Mouse (Mus musculus) heart, embryonic 13.5 days (tissue): ENCODE results near the gene Klhl35. TPM values are rescaled to one million over a fixed set of nuclear protein-coding genes. Genes with fewer than 3 reads are reported as not detected.
"Not testable (repeated sequence)": the region's sequence is repeated elsewhere in the genome, so short reads cannot be mapped to it uniquely, and the experiment has no call there.

ENCODE experiments used
- ATAC-seq: fragments of 200-750 bp; cut with Nextera tagmentation; 2 replicates; pipeline ENCODE4 v1.8.0; 2017; ENCODE audit warnings: moderate TSS enrichment; ENCODE audit not compliant: insufficient number of reproducible peaks, low FRiP score, low TSS enrichment; ENCODE audit errors: extremely low read depth
- H3K27ac ChIP-seq: fragments of 300-500 bp; sonication (generic); replicated peaks from 2 replicates; pipeline ENCODE4 v1.5.1; 2015; ENCODE audit warnings: moderate library complexity, mild to moderate bottlenecking, inconsistent platforms
- H3K27me3 ChIP-seq: fragments of 300-500 bp; sonication (generic); replicated peaks from 2 replicates; pipeline ENCODE4 v1.6.1; 2015; ENCODE audit warnings: mild to moderate bottlenecking, inconsistent platforms
- H3K36me3 ChIP-seq: fragments of 300-500 bp; sonication (generic); 2 replicates; pipeline ENCODE4 v1.6.1; 2015; ENCODE audit warnings: mild to moderate bottlenecking, inconsistent platforms
- H3K4me1 ChIP-seq: fragments of 300-500 bp; sonication (generic); 2 replicates; pipeline ENCODE4 v1.6.1; 2015; ENCODE audit warnings: inconsistent platforms
- H3K4me2 ChIP-seq: fragments of 300-500 bp; sonication (generic); 2 replicates; pipeline ENCODE4 v1.6.1; 2015; ENCODE audit warnings: inconsistent platforms, mild to moderate bottlenecking, moderate library complexity
- H3K4me3 ChIP-seq: fragments of 300-500 bp; sonication (generic); 2 replicates; pipeline ENCODE4 v1.5.1; 2015; ENCODE audit warnings: moderate library complexity, mild to moderate bottlenecking, inconsistent platforms
- H3K9ac ChIP-seq: fragments of 300-500 bp; sonication (generic); 2 replicates; pipeline ENCODE4 v1.6.1; 2015; ENCODE audit warnings: inconsistent platforms, mild to moderate bottlenecking, moderate library complexity
- H3K9me3 ChIP-seq: fragments of 300-500 bp; sonication (generic); 2 replicates; pipeline ENCODE4 v1.6.1; 2016; ENCODE audit warnings: inconsistent platforms
- WGBS: fragments of 180-500 bp; shearing (Covaris S2); methylation state at CpG from one replicate; pipeline ENCODE4 v1.1.7; 2015; ENCODE audit warnings: mixed read lengths; 5-methylcytosine and 5-hydroxymethylcytosine counted together
- polyA plus RNA-seq: library from polyadenylated mRNA; unstranded; fragments of >200 nt; fragmentation: Nextera tagmentation; extraction: Ambion mirVana; gene quantifications from 2 replicates; pipeline ENCODE4 v1.2.1, GENCODE M21; 2015

The Klhl35 gene
- polyA plus RNA-seq, 1 experiment from 2014 or later, result 0.45 TPM

GRCm38 (mm10) chr7:99500655-99501054, 34.9 kb downstream of the Klhl35 start:
- Histone ChIP-seq H3K9ac (peak overlapping the region; percentile 66), H3K27me3 (no peaks in the 10 kb centered on the region), H3K4me3 (no peak overlapping the region), H3K9me3 (no peaks in the 10 kb centered on the region), H3K4me2 (peak overlapping the region; percentile 10), H3K27ac (peak overlapping the region; percentile 33; the same call in 1 of the 2 replicates), H3K36me3 (no peaks in the 10 kb centered on the region), H3K4me1 (peaks cover 3% of the 10 kb centered on the region; the same call in 1 of the 2 replicates)
- ATAC-seq, result no peak
- WGBS, result 17% methylated on average over 5 of the region's 5 CpGs

- Histone ChIP-seq H3K36me3 (no peaks in the 10 kb centered on the region), H3K27me3 (no peaks in the 10 kb centered on the region), H3K27ac (no peak overlapping the region), H3K4me3 (no peak overlapping the region), H3K4me1 (peaks cover 3% of the 10 kb centered on the region; the same call in 1 of the 2 replicates), H3K9me3 (no peaks in the 10 kb centered on the region), H3K4me2 (no peak overlapping the region), H3K9ac (no peak overlapping the region)
- ATAC-seq, result no peak
- 33% methylated on average over 1 of the region's 1 CpGs for WGBS
These were observed 35.3 kb downstream of the Klhl35 start for GRCm38 (mm10) chr7:99501148-99501547.

GRCm38 (mm10) chr7:99504556-99504955, 38.8 kb downstream of the Klhl35 start:
- H3K9ac ChIP-seq, result no peak overlapping the region
- H3K4me3 ChIP-seq, result no peak overlapping the region
- ATAC-seq, result no peak
- no peaks in the 10 kb centered on the region for H3K36me3 ChIP-seq
- H3K4me1 ChIP-seq, result peaks cover 3% of the 10 kb centered on the region; the same call in 1 of the 2 replicates
- no peak overlapping the region for H3K4me2 ChIP-seq
- H3K9me3 ChIP-seq, result peaks cover 11% of the 10 kb centered on the region
- H3K27me3 ChIP-seq, result no peaks in the 10 kb centered on the region
- H3K27ac ChIP-seq, result no peak overlapping the region

GRCm38 (mm10) chr7:99508187-99508586, 42.4 kb downstream of the Klhl35 start:
- WGBS, result 8% methylated on average over 2 of the region's 2 CpGs
- ATAC-seq, H3K9ac ChIP-seq, H3K4me2 ChIP-seq, H3K36me3 ChIP-seq, H3K27ac ChIP-seq, H3K27me3 ChIP-seq, H3K4me3 ChIP-seq: not testable (repeated sequence)
- peaks cover 11% of the 10 kb centered on the region for H3K9me3 ChIP-seq
- peaks cover 10% of the 10 kb centered on the region for H3K4me1 ChIP-seq

- ATAC-seq, result no peak
These were observed 44.3 kb downstream of the Klhl35 start for GRCm38 (mm10) chr7:99510087-99510501.

GRCm38 (mm10) chr7:99516092-99516813, 50.4 kb downstream of the Klhl35 start:
- H3K9ac ChIP-seq, result no peak overlapping the region
- H3K27ac ChIP-seq, result peak overlapping the region; percentile 51
- 50% methylated on average over 9 of the region's 9 CpGs for WGBS
- H3K9me3 ChIP-seq, result peaks cover 5% of the 10 kb centered on the region; the same call in 1 of the 2 replicates
- H3K4me2 ChIP-seq, result no peak overlapping the region
- H3K27me3 ChIP-seq, result no peaks in the 10 kb centered on the region
- H3K4me1 ChIP-seq, result peaks cover 19% of the 10 kb centered on the region
- no peak for ATAC-seq
- no peak overlapping the region for H3K4me3 ChIP-seq
- H3K36me3 ChIP-seq, result no peaks in the 10 kb centered on the region

More at GRCm38 (mm10) chr7:99510087-99510501, 44.3 kb downstream of the Klhl35 start:
- Histone ChIP-seq H3K27me3 (no peaks in the 10 kb centered on the region), H3K9me3 (peaks cover 11% of the 10 kb centered on the region), H3K4me1 (peaks cover 10% of the 10 kb centered on the region), H3K4me2 (peak overlapping the region; percentile 55), H3K27ac (no peak overlapping the region), H3K9ac (peak overlapping the region; percentile 48; the same call in 1 of the 2 replicates), H3K36me3 (no peaks in the 10 kb centered on the region), H3K4me3 (no peak overlapping the region)
- 13% methylated on average over 8 of the region's 8 CpGs for WGBS

GRCm38 (mm10) chr7:99516814-99517157, 51.0 kb downstream of the Klhl35 start:
- H3K27me3 ChIP-seq, result no peaks in the 10 kb centered on the region
- H3K4me1 ChIP-seq, result peaks cover 19% of the 10 kb centered on the region
- no peak overlapping the region for H3K4me2 ChIP-seq
- no peak; the same call in 1 of the 2 replicates for ATAC-seq
- WGBS, result 36% methylated on average over 3 of the region's 3 CpGs
- no peak overlapping the region for H3K9ac ChIP-seq
- H3K4me3 ChIP-seq, result no peak overlapping the region
- no peaks in the 10 kb centered on the region for H3K36me3 ChIP-seq
- peaks cover 5% of the 10 kb centered on the region; the same call in 1 of the 2 replicates for H3K9me3 ChIP-seq
- H3K27ac ChIP-seq, result peak overlapping the region; percentile 51; the same call in 1 of the 2 replicates

- H3K4me1 ChIP-seq, result peaks cover 19% of the 10 kb centered on the region
- ATAC-seq, result no peak
- no peak overlapping the region for H3K27ac ChIP-seq
- H3K27me3 ChIP-seq, result no peaks in the 10 kb centered on the region
- no peak overlapping the region for H3K4me2 ChIP-seq
- H3K9me3 ChIP-seq, result peaks cover 5% of the 10 kb centered on the region; the same call in 1 of the 2 replicates
- H3K9ac ChIP-seq, result no peak overlapping the region
- 52% methylated on average over 4 of the region's 4 CpGs for WGBS
- H3K36me3 ChIP-seq, result no peaks in the 10 kb centered on the region
- H3K4me3 ChIP-seq, result no peak overlapping the region
These were observed 53.3 kb downstream of the Klhl35 start for GRCm38 (mm10) chr7:99518954-99519644.

- Histone ChIP-seq H3K36me3 (no peaks in the 10 kb centered on the region), H3K4me2 (no peak overlapping the region), H3K4me1 (0 out of 2 replicates have a peak, but pooled peaks cover 4% of the 10 kb centered on the region), H3K27me3 (no peaks in the 10 kb centered on the region), H3K9me3 (peaks cover 5% of the 10 kb centered on the region; the same call in 1 of the 2 replicates), H3K4me3 (no peak overlapping the region), H3K27ac (no peak overlapping the region), H3K9ac (no peak overlapping the region)
- WGBS, result 66% methylated on average over 8 of the region's 8 CpGs
- ATAC-seq, result no peak
These were observed 57.3 kb downstream of the Klhl35 start for GRCm38 (mm10) chr7:99523121-99523520.
